Mouse (Mus musculus): ENCODE data around the gene Osbpl10. TPM values are rescaled to one million over a fixed set of nuclear protein-coding genes. Genes with fewer than 3 reads are reported as not detected.

The Osbpl10 gene
- total RNA-seq, 2 experiments from 2014 or later, result 3.2 to 3.6 TPM

DNA sequence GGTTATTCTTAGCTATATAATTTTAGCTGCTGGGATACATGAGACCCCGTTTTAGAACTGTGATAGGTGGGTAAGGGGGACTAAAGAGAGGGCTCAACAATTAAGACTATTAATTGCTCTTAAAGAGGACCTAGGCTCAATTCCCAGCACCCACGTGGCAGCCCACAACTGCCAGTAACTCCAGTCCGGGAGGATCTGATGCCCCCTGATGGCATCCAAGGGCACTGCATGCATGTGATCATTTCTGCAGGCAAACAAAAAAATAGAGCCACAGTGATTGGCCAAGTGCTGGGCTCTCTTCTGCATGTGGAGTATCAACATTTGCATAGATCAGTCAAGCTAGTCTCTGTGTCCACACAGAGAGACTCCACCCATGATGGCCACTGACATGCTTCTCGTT is 96.8 kb downstream of the Osbpl10 start:
- no peak for DNase-seq

DNA sequence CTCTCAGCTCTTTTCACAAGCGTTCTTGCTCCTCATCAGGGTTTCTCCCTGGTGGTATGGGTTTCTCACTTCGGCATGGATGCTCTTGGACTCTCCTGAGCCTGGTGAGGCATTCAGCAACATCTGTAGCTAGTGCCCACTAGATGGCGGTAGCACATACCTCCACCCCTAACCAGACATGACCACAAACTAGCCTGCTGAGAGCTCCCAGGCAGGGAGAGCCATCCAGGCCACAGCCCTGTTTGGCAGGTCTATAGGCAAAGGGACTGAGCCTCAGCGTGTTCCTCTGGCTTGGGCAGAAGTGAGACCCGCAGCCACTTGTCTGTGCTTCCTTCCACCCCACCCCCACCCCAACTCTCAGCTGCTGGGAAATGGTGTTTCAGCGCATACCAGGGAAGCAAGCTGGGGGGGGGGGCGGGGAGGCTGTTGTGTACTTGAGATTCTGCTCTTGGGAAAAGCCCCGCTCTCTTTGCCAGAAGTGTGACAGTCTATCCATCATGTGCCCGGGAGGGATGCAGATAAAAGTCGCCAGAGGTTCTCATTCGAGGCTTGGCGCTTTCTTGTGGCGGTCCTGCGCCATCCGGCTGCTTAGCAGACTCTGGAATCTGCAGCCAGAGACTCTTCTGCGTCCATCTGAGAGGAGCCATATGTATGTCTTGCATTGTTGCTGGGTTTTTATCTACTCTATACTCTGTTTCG is 110.1 kb downstream of the Osbpl10 start:
- peak; percentile 59 for DNase-seq

DNA sequence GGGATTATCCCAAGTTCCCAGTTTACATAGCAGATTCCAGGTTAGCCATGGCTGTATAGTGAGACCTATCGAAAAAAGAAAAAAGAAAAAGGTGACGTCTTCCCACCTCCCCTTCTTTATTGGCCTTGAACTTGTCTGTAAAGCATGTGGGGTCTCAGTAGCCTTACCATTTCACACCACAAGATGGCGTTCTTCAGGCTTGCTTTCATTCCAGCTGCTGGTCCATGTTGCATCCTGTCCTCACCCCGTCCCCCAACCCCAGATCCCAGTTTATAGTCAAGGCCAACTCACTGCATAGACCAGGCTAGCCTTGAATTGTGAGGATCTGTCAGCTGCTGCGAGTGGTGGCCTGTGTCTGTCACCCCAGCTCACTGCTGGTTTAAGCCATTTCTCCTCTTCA is 111.3 kb downstream of the Osbpl10 start:
- DNase-seq, result no peak

DNA sequence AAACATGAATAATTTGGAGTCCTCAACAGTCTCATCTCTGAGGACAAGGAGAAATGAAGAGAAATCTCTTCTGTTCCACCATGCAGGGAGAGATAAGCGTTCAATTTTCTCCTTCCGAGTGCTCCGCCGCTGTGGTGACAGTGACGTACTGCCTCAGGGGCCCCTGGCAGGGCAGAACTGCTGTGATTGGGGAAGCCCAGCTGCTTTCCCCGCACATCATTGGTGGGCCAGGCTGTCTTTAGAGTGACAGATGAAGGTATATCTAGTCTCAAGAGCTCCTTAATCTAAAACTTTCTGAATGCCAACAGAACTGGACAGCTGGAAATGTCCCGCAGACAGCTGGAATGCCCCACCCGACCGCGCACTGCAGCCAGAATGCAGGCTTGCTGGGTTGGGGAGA is 118.1 kb downstream of the Osbpl10 start:
- DNase-seq, result no peak

DNA sequence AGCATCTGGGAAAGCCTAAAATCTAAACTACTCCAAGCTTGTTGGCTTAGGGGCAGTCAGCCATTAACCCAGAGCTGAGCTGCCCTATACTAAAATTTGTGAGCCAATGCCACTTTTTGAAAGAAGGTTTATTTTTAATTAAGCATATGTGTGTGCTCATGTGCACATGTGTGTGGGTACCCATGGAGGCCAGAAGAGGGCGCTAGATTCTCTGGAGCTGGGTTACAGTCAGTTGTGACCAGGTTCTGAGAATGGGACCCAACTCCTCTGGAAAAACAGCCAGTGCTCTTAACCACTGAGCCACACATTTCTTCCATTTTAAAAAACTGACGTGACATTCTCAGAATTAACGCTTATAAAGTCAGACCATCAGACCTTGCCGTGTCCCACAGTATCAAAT is 119.0 kb downstream of the Osbpl10 start:
- DNase-seq, result no peak

DNA sequence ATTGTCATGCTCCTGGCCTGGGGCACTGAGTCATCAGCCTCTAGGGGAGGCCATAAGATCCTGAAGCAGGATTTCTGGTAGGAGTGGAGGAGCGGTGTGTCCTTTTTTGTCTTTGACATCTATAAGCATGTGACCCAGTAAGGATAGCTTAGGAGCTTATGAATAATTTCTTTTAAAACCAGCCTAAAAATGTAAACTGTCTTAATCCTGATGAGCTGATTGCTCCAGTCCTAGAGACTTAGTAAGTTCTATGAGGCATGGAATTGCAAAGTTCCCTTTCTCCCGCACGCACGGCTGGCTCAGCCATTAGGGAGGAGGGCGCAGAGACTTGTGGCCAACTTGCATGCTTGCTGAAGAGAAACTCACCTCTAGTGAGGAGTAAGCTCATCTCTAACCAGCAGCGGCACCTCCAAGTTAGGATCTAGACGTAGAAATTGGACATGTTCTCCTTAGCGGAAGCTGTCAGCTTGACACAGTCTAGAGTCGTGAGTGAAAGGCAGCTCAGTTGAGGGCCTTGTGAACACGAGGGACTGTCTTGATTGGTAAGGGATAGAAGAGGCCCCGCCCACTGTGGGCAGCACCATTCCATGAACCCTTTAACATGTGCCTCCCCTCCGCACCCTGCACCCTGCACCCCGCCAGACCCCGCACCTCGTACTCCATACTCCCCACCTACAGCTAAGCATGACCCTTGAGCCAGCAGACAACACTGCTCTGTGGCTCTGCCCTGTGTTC is 122.0 kb downstream of the Osbpl10 start:
- DNase-seq, result no peak

DNA sequence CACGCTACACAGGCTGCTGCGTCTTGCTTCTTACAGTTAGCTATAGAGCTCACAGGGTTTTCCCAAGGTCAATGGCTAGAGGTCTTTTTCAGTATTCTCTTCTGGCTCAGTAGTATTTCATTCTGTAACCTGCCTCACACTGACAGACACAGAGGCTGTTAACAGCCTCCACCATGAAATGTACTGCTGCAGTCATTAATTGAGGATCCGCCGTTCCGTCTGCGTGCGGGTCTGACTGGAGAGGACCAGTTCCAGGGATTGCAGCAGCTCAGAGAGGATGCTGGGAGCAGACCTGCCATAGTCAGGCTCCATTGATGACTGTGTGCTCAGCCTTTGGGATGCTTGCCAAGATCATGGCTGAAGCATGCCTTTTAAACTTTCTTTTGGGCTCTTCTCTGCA is 129.1 kb downstream of the Osbpl10 start:
- DNase-seq, result no peak

DNA sequence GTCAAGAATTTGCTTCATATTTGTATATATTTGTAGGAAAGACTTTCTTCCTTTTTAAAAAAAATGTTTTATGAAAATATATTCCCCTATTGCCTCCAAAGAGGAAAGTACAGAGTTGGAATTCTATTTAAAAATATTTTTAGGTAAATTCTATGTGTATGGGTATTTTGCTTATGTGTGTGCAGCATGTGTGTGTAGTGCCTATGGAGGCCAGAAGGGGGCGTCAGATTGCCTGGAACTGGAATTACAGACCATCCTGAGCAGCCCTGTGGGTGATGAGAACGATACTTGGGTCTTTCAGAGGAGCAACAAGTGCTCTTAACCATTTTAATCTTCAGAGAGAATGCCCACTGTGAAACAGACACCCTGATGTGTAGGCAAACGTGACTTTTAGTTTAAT is 132.3 kb downstream of the Osbpl10 start:
- no peak for DNase-seq

DNA sequence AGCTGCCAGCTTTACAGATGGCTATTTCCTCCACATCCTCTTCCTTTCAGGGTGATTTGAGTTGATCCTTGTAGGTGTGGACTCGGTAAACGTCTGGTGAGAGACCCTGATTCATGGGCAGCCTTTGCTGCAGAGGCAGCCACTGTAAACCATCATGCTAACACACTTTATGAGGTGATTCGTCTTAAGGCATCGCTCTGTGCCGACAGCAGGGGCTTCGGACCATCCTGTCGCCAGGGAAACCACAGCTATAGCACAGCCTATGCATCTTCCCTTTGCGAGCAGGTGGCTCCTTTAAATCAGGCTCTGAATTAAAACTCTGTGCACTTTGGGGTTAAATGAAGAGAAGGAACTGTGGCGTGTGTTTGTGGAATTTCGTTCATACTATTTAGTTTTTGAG is 138.9 kb downstream of the Osbpl10 start:
- no peak for DNase-seq

DNA sequence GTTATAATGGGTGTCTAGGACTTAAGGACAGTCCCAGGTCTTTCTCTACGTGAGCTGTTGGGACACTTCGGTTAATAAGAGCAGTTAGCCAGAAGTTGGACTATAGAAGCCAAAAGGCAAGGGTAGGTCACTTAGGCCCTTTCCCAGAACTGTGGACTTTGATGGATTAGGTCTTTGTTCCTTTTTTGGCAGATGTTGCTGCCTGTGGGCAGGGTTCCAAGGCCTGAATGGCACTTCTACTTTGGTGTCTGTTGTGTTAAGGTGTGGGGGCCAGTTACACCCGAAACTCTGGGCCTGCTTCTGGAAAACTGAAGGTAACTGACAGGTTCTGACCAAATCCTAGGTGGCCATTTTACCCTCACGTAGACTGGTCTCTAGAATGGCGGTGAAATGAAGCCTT is 141.9 kb downstream of the Osbpl10 start:
- no peak for DNase-seq

DNA sequence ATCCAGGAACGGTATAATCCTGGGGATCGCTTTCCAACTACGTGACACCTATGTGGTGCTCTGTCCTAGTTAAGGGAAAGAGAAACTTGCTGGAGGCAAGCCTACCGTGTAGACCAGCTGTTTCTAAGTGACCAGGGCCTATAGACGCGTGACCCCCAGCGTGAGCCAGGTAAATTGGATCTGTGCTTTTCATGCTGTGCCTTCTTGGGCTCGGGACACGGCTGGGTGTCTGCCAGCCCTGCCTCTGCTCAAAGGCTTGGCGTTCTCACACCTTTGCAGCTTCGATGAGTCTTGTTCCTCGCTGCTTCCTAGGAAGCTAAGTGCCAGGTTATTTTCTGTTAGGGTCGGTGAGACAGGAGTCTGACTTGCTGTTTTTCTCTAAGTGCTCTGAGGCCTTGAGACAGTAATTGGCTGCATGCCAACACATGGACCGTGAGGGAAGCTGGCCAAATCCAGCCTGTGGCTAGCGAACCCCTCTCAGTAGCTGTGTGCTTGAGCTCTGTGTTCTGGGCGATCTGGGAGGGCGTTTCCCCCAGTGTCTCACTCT is 142.4 kb downstream of the Osbpl10 start:
- DNase-seq, result peak; percentile 12

DNA sequence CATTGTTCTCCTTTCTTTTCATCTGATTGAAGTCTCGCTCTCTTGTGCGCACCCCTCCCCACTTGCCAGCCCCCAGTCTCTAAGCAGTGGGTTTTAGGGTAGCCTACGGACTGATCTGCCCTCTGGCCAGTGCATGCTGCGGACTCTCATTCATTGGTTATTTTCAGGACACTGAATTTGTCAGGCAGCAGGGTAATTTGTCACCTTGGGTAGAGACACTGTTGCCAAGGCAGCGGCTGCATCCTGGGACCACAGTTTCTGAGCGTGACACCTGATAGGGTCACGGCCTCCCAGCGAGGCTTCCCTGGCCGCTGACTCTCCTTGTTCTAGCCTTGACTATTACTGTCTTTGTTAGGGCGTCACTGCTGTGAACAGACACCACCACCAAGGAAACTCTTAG is 149.0 kb downstream of the Osbpl10 start:
- DNase-seq, result no peak

DNA sequence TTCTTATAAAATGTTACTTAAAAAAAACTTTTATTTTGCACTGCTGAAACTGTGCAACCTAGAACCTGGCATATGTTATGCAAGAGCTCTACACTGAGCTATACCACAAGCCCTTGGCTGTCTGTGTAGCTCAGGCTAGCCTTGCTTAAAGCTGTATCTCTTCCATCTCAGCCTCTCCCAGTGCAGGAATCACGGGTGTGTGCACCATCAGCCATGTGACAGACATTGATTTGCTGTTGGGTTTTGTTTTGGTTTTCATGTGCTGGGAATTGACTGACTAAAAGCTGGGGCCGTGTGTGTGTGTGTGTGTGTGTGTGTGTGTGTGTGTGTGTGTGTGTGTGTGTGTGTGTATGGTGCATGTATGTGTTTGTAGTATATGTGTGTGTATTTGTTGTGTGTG is 155.6 kb downstream of the Osbpl10 start:
- no peak for DNase-seq

DNA sequence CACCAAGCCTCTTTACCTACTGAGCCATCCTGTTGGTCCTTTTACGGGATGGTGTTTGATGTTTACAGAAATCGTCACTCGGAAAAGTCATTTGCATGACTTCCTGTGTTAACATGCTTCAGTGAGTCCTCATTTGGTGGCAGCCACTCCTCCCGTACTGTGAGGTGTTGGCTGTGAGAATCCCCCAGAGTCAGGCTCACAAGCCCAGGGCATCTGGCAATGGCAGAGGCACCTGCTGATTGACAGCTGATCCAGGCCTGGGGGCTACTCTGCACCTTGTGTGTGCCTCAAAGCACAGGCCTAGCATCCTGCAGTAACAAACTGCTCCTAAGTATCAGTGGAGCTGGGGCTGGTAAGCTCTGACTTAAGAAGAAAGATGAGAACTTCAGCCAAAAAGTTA is 156.4 kb downstream of the Osbpl10 start:
- no peak for DNase-seq

DNA sequence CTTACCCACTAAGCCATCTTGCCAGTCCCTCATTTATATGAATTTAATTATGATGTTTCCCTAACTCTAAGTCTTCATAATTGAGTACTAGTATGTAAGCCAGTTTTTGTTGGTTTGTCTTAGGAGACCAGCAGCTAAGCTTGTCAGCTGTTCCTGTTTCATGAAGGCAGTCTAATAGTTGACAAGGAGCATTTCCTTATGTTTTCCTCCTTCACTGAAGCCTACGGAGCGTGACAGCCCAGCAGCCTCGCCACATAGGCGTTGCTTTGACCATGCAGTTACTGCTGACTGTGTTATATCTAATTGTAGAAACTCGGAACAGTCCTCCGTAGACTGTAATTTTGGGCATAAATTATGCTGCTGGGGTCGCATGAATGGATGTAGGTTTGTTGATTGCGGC is 157.0 kb downstream of the Osbpl10 start:
- DNase-seq, result no peak

DNA sequence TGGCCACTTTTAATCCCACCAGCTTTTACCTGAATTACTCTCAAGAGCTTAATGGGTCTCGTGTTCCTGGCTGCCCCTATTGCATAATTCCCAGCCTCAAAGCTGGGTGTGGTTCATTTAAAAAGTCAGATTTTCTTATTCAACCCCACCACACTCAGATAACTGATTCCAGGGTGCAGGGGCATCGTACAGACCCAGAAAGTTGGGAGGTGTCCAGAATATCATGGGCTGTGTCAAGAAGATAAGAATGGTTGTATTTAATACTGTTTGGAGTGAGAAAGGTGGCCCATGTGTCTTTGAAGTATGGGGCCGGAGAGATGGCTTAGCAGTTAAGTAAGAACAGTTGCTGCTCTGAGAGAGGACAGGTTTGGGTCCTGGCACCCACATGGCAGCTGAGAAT is 159.5 kb downstream of the Osbpl10 start:
- DNase-seq, result no peak

DNA sequence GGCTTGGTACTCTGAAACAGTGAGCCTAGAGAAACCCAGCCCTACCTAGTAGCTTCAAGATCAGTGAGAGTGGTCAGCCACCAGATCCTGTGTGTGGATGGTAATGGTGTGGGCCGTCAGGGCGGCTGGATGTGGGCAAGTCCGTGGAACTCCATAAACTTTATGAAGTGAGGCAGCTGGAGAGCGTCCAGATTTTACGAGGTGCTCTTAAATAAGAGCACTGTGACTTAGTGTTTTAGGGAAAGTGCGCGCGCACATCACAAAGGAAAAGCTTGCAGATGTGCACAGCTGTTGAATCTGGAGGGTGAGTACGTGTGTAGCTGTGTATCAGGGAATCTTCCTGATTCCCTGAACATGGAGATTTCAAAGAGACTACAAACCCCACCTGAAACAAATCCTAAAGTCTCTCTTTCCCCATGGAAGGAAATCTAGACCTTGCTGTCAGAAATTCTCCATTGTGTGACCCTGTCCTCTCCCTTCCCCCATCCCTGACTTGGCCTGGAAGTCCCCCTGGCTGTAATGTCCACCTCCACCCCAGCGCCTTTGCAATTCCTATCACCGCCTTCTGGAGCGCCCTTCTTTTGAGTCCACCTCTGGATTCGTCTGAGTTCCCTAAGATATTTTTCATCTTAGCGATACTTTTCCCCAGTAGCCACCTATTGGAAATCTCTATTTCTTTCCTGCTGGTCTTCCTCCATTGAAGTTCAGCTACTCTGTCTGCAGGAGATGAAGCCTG is 161.4 kb downstream of the Osbpl10 start:
- DNase-seq, result no peak

DNA sequence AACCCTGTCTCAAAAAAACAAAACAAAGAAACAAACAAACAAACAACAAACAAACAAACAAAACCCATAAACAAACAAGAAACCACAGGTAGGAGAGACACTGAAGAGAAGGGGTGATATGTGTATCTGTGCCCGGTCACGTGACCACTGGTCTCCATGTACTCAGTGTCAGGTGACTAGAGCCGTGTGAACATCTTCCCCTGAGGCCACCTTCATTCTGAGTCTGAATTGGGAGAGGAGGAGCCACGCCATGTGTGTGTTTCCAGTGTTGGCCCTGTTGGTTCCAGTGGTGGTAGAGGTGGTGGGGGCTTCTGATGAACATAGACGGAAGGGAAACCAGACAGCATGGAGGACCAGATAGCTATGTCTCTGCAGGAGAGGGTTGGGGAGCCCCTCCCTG is 168.8 kb downstream of the Osbpl10 start:
- no peak for DNase-seq

DNA sequence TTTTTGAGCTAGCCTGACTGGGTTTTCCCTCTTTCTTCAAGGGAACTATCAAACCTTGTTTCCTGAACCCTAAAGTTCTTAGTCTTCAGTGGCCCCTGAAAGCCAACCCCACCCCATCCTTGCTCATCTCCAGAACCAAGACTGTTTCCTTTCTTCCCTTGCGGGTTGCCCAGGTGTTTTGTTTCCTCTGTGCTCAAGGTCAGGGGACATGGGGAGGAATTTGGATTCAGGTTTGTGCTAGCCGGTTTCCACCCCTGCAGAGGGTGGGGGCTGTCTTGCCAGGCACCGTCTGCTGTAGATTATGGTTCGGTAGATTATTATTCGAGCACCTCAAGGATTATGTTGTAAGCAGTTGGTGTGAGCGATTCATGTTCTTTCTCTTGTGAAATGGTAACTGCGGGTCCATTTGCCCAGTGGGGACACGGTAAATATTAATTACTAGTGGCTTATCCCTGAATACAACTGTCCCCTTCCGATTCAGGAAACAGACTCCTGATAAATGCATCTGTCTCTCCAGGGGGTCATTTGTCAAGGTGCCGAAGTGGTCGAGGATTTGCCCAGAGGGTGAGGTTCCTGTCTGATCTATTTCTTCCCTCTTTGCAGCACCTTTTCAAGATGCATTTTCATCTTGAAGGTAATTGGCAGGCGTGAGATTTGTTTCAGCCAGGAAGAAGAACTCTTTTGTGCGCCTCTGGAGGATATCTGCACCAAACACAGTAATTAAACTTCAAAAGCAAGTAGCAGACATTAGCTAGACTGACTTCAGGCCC is 169.4 kb downstream of the Osbpl10 start:
- DNase-seq, result no peak

DNA sequence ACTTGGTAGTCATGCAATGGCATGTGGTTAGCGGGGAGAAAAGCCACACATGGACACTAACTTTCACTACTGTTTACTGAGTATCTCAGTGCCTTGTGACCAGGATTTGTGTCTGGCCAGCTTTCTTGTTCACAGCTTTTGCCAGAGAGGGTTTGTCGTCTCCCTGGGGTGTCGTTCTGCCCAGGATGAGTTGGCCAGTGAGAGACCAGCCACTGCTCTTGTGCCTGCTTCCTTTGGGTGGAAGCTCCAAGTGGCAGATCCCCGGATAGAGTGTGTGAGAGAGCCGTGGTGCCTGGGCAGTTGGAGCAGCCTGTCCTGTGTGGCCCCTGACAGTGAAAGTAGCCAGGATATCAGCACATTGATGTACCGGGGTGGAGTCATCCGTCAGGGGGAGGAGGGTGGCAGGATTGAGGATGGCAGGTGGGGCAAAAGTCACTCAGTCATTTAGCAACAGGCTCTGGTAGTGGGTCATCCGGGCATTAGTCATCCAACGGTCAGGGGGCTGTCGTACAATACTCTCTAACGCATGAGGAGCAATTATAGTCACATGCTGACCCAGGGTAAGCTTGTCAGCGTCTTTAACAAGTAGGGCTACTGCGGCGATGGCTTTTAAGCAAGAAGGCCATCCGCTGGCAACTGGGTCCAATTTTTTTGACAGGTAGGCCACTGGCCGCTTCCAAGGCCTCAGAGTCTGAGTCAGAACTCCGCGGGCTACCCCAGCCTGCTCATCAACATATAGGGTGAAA is 170.8 kb downstream of the Osbpl10 start:
- no peak for DNase-seq

DNA sequence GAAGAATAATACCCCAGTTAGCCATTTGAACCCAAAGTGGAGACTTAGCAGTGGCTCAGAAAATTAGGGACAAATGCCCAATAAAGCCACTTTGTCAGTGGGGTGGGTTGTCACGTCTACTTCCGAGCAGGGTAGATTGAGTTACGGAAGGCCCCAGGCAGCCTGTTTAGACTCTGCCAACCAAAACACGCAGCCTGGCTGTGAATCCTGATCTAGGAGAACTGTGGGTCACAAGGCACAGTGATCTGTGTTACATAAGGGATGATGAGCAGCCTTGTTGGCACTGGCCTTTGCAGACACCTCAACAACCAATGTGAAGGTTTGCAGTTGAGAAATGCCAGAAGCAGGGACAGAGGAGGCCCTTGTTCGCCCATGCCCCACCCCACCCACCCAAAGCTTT is 183.2 kb downstream of the Osbpl10 start:
- peak; percentile 50 for DNase-seq

DNA sequence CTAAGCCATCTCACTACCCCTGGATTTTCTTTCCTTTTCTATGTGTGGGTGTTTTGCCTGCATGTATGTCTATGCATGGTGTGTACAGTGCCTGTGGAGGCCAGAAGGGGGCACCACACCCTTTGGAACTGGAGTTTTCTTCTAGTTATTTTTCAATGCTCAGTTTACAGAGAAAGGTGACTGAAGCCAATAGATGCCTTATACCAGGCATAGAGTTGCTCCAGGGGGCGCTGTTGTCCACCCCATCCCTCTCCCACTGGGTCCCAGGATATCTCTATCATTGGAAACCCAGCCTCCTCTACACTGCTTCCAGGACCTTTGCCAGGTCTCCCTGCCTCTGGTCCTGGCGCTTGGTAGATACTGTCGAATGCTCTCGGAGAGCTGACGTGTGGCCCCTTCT is 184.7 kb downstream of the Osbpl10 start:
- DNase-seq, result peak; percentile 53
